Mouse (Mus musculus) neural tube, embryonic 13.5 days (tissue): ENCODE data around the gene Iqsec3. TPM values are rescaled to one million over a fixed set of nuclear protein-coding genes. Genes with fewer than 3 reads are reported as not detected.

Source experiments
- ATAC-seq: fragments of 200-750 bp; cut with Nextera tagmentation; 2 replicates; pipeline ENCODE4 v1.8.0; 2017; ENCODE audit warnings: low read depth, mild to moderate bottlenecking, moderate TSS enrichment, moderate library complexity
- H3K27ac ChIP-seq: fragments of 300-500 bp; sonication (generic); replicated peaks from 2 replicates; pipeline ENCODE4 v1.5.1; 2015; ENCODE audit warnings: moderate library complexity, mild to moderate bottlenecking, inconsistent platforms
- H3K27me3 ChIP-seq: fragments of 300-500 bp; sonication (generic); 2 replicates; pipeline ENCODE4 v1.6.1; 2015; ENCODE audit warnings: mild to moderate bottlenecking, inconsistent platforms
- H3K36me3 ChIP-seq: fragments of 300-500 bp; sonication (generic); 2 replicates; pipeline ENCODE4 v1.6.1; 2015; ENCODE audit warnings: mild to moderate bottlenecking, inconsistent platforms
- H3K4me1 ChIP-seq: fragments of 300-500 bp; sonication (generic); replicated peaks from 2 replicates; pipeline ENCODE4 v1.6.1; 2015; ENCODE audit warnings: inconsistent platforms
- H3K4me2 ChIP-seq: fragments of 300-500 bp; sonication (generic); 2 replicates; pipeline ENCODE4 v1.6.1; 2015; ENCODE audit warnings: inconsistent platforms, mild to moderate bottlenecking, moderate library complexity
- H3K4me3 ChIP-seq: fragments of 300-500 bp; sonication (generic); 2 replicates; pipeline ENCODE4 v1.5.1; 2015; ENCODE audit warnings: mild to moderate bottlenecking, inconsistent platforms
- H3K9ac ChIP-seq: fragments of 300-500 bp; sonication (generic); 2 replicates; pipeline ENCODE4 v1.6.1; 2015; ENCODE audit warnings: moderate library complexity, mild to moderate bottlenecking, inconsistent platforms
- H3K9me3 ChIP-seq: fragments of 300-500 bp; sonication (generic); 2 replicates; pipeline ENCODE4 v1.6.1; 2016; ENCODE audit warnings: inconsistent platforms
- WGBS: fragments of 180-500 bp; shearing (Covaris S2); methylation state at CpG from one replicate; pipeline ENCODE4 v1.1.7; 2015; 5-methylcytosine and 5-hydroxymethylcytosine counted together
- microRNA-seq: library from miRNA; unstranded; fragments of <30 nt; microRNA quantifications from one replicate; pipeline ENCODE4, GENCODE M21; 2016
- polyA plus RNA-seq: library from polyadenylated mRNA; unstranded; fragments of >200 nt; fragmentation: Nextera tagmentation; extraction: Ambion mirVana; gene quantifications from 2 replicates; pipeline ENCODE4 v1.2.1, GENCODE M21; 2015

Iqsec3 gene
- polyA plus RNA-seq, 1 experiment from 2014 or later: 14.0 TPM

- H3K27ac ChIP-seq: no peak overlapping the region
- 8% methylated on average over 10 of the region's 10 CpGs for WGBS
- peaks cover 15% of the 10 kb centered on the region for H3K4me1 ChIP-seq
- no peak overlapping the region for H3K9ac ChIP-seq
- H3K27me3 ChIP-seq: no peaks in the 10 kb centered on the region
- no peak overlapping the region for H3K4me3 ChIP-seq
- H3K36me3 ChIP-seq: no peaks in the 10 kb centered on the region
- no peak overlapping the region for H3K4me2 ChIP-seq
- ATAC-seq: no peak
- no peaks in the 10 kb centered on the region for H3K9me3 ChIP-seq
Measured at GRCm38 (mm10) chr6:121329848-121330508, 143.5 kb downstream of the Iqsec3 start.

DNA sequence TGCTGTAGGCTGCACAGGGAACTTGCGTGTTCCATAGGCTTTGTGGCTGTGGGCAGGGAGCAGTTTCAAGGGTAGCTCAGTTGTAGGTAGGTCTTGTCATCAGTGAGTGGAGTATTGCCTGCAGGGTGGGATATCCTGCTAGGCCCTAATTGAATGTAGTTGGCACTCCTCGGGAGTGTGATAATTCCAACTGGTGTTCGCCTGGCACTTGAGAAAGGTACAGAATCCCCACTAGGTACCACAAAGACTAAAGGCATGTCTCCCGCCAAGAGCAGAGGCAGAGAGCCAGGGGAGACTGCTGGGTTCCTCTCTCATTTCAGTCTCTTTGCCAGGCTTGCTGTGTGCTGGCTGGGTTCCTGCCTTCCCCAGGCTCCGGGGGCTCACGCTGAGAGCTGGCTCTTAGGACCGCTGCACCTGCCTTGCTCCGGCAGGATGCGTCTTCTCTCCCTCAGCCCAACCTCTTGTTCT lies 145.0 kb downstream of the Iqsec3 start:
- H3K27ac ChIP-seq: no peak overlapping the region
- WGBS: 52% methylated on average over 9 of the region's 9 CpGs
- no peak for ATAC-seq
- H3K27me3 ChIP-seq: no peaks in the 10 kb centered on the region
- no peaks in the 10 kb centered on the region for H3K9me3 ChIP-seq
- no peak overlapping the region for H3K4me3 ChIP-seq
- no peak overlapping the region for H3K4me2 ChIP-seq
- no peaks in the 10 kb centered on the region for H3K36me3 ChIP-seq
- no peak overlapping the region for H3K9ac ChIP-seq
- peaks cover 15% of the 10 kb centered on the region for H3K4me1 ChIP-seq

DNA sequence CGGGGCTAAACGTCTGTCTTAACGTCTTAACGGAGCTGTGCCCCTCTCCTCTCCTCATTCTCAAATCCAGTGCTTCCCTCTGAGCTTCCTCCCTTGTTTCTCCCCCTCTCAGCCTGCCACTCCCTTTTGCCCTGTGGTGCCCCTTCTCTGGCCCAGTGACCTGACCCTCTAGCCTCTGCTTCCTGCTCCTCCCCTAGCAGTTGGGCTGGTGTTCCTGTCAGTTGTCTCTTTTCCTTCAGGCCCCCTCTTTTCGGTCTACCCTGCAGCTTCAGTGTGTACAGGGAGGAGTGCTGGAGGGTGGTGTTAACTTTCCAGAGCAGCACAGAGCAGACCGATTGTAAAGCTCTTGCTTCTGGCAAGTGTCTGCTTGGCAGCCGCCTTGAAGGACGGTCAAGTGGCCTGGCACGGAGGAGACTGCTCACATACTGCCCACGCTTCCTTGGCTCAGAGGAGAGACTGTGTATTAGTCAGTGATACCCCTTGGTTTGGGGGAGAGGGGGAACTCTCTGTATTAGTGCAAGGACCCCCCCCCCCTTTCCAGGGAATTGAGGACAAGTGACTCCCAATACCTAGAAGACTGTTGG lies 146.9 kb downstream of the Iqsec3 start:
- Histone ChIP-seq H3K9ac (no peak overlapping the region), H3K27ac (no peak overlapping the region), H3K4me3 (no peak overlapping the region), H3K4me1 (peaks cover 15% of the 10 kb centered on the region), H3K4me2 (no peak overlapping the region), H3K36me3 (no peaks in the 10 kb centered on the region), H3K27me3 (no peaks in the 10 kb centered on the region), H3K9me3 (no peaks in the 10 kb centered on the region)
- WGBS: 68% methylated on average over 10 of the region's 10 CpGs
- no peak for ATAC-seq

DNA sequence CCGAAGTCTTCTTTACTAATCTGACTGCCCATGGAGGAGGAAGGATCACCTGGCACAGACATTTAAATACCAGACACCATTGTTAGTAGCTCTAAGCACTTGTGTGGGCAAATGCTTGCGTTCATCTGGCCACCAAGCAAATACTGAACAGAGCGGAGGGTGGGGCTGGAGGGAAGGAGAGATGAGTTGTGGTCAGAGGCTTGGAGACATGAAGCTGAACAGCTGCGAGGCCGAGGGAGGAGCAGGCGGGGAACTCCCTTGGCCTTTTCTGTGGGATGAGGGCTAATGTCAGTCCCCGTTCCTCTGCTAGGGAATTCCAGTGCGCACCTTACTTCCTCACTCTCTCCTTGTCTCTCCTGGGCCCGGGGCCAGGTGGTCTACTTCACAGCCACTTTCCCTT lies 147.7 kb downstream of the Iqsec3 start:
- no peak overlapping the region for H3K27ac ChIP-seq
- 86% methylated on average over 9 of the region's 9 CpGs for WGBS
- H3K27me3 ChIP-seq: no peaks in the 10 kb centered on the region
- no peak overlapping the region for H3K4me2 ChIP-seq
- no peak for ATAC-seq
- no peaks in the 10 kb centered on the region for H3K9me3 ChIP-seq
- H3K9ac ChIP-seq: no peak overlapping the region
- no peak overlapping the region for H3K4me3 ChIP-seq
- H3K36me3 ChIP-seq: no peaks in the 10 kb centered on the region
- peaks cover 15% of the 10 kb centered on the region for H3K4me1 ChIP-seq

DNA sequence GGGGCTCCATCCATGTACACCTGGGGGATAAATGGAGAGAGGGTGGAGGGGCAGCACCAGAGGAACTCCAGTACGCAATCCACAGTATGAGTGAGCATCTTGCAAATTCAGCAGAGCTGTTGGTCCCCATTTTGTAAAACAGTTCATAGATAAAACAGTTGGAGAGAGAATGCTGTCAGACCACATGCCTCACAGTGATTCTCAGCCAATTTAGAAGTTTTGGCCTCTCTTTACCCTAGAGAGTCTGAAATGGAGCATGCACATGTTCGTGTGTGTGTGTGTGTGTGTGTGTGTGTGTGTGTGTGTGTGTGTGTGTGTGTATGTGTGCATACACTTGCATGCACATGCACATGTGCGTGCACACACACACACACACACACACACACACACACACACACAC lies 148.2 kb downstream of the Iqsec3 start:
- no peak for ATAC-seq
- H3K4me2 ChIP-seq: no peak overlapping the region
- no peak overlapping the region for H3K4me3 ChIP-seq
- no peaks in the 10 kb centered on the region for H3K36me3 ChIP-seq
- H3K27me3 ChIP-seq: no peaks in the 10 kb centered on the region
- H3K27ac ChIP-seq: no peak overlapping the region
- 85% methylated on average over 2 of the region's 3 CpGs for WGBS
- peaks cover 14% of the 10 kb centered on the region for H3K4me1 ChIP-seq
- H3K9ac ChIP-seq: no peak overlapping the region
- no peaks in the 10 kb centered on the region for H3K9me3 ChIP-seq

Small RNA genes within 50 kb of the gene (microRNA-seq; reads per million reads assigned to microRNA genes)
- gene Gm24855: not detected

Other genes starting within 250 kb of the Iqsec3 start
- gene Usp18, start 227.8 kb downstream of the Iqsec3 start, polyA plus RNA-seq: 1.0 and 2.9 TPM in 2 replicates
- 34.5 and 38.2 TPM in 2 replicates for gene Slc6a13, start 173.5 kb downstream of the Iqsec3 start, polyA plus RNA-seq
- gene Slc6a12, start 130.6 kb downstream of the Iqsec3 start, polyA plus RNA-seq: 0.63 and 0.89 TPM in 2 replicates
- gene A2m, start 161.7 kb upstream of the Iqsec3 start, polyA plus RNA-seq: 9.1 and 10.2 TPM in 2 replicates